Mouse (Mus musculus) MEL (cell line): ENCODE results near the gene Dgkb. TPM values are rescaled to one million over a fixed set of nuclear protein-coding genes. Genes with fewer than 3 reads are reported as not detected.

Experiments
- DNase-seq: peaks from one replicate; pipeline ENCODE4 v3.0.0; 2011; ENCODE audit warnings: low read depth, low spot score
- H3K27ac ChIP-seq: 2 replicates; pipeline ENCODE4 v1.5.1; 2012; ENCODE audit warnings: low read depth, mild to moderate bottlenecking, control low read depth, low read length, moderate library complexity; ENCODE audit not compliant: control insufficient read depth
- H3K27me3 ChIP-seq, 2 experiments: fragments of 150-350 bp in 1 of 2; sonication (generic) in 1 of 2; 2 replicates each; pipeline ENCODE4 v1.6.1; 2012; ENCODE audit warnings: low read length in 2 of 2, mild to moderate bottlenecking in 2 of 2, improper control_type of control experiment in 1 of 2, moderate library complexity in 1 of 2; ENCODE audit not compliant: insufficient read depth in 2 of 2, control insufficient read depth in 1 of 2
- H3K36me3 ChIP-seq, 2 experiments: 2 replicates each; pipeline ENCODE4 v1.6.1; 2012 to 2014; ENCODE audit warnings: low read length in 2 of 2, improper control_type of control experiment in 1 of 2, inconsistent platforms in 1 of 2, mild to moderate bottlenecking in 1 of 2; ENCODE audit not compliant: insufficient read depth in 2 of 2, control insufficient read depth in 1 of 2
- H3K4me1 ChIP-seq, 2 experiments: fragments of 150-350 bp in 1 of 2; sonication (generic) in 1 of 2; 2 replicates each; pipeline ENCODE4 v1.6.1; 2012; ENCODE audit warnings: low read length in 2 of 2, improper control_type of control experiment in 1 of 2, mild to moderate bottlenecking in 1 of 2; ENCODE audit not compliant: insufficient read depth in 2 of 2, control insufficient read depth in 1 of 2
- H3K4me3 ChIP-seq, 2 experiments: fragments of 150-350 bp in 1 of 2; sonication (generic) in 1 of 2; 2 replicates each; pipeline ENCODE4 v1.5.1; 2012; ENCODE audit warnings: low read depth in 2 of 2, low read length in 2 of 2, mild to moderate bottlenecking in 2 of 2, moderate library complexity in 2 of 2, control low read depth in 1 of 2, improper control_type of control experiment in 1 of 2; ENCODE audit not compliant: control insufficient read depth in 1 of 2, insufficient read depth in 1 of 2
- H3K79me2 ChIP-seq: 2 replicates; pipeline ENCODE4 v1.6.1; 2012; ENCODE audit warnings: mild to moderate bottlenecking, low read length, moderate library complexity; ENCODE audit not compliant: control insufficient read depth, poor library complexity, insufficient read depth
- H3K9ac ChIP-seq: 2 replicates; pipeline ENCODE4 v1.6.1; 2012; ENCODE audit warnings: low read depth, mild to moderate bottlenecking, control low read depth, low read length, moderate library complexity; ENCODE audit not compliant: control insufficient read depth, poor library complexity, severe bottlenecking
- H3K9me3 ChIP-seq: fragments of 150-350 bp; sonication (generic); replicated peaks from 2 replicates; pipeline ENCODE4 v1.6.1; 2012; ENCODE audit warnings: mild to moderate bottlenecking, low read length, improper control_type of control experiment, moderate library complexity; ENCODE audit not compliant: insufficient read depth
- E2F4 ChIP-seq: IDR thresholded peaks from 2 replicates; pipeline ENCODE4 v1.6.1; 2011; ENCODE audit warnings: low read depth, low read length, improper control_type of control experiment, borderline replicate concordance
- ELF1 ChIP-seq: IDR thresholded peaks from 2 replicates; pipeline ENCODE4 v1.6.1; 2014; ENCODE audit warnings: low read depth, mild to moderate bottlenecking, inconsistent platforms, low read length, improper control_type of control experiment, moderate library complexity
- MAFK ChIP-seq: IDR thresholded peaks from 2 replicates; pipeline ENCODE4 v1.6.1; 2011; ENCODE audit warnings: low read depth, mild to moderate bottlenecking, low read length, improper control_type of control experiment, borderline replicate concordance
- MAX ChIP-seq: IDR thresholded peaks from 2 replicates; pipeline ENCODE4 v1.6.1; 2011; ENCODE audit warnings: low read length, improper control_type of control experiment
- MYC ChIP-seq: IDR thresholded peaks from 2 replicates; pipeline ENCODE4 v1.6.1; 2011; ENCODE audit warnings: low read depth, mild to moderate bottlenecking, low read length, improper control_type of control experiment, moderate library complexity
- POLR2AphosphoS2 ChIP-seq: IDR thresholded peaks from 2 replicates; pipeline ENCODE4 v1.6.1; 2011; ENCODE audit warnings: low read length, improper control_type of control experiment
- POLR2AphosphoS5 ChIP-seq: IDR thresholded peaks from 2 replicates; pipeline ENCODE4 v1.6.1; 2012; ENCODE audit warnings: low read depth, borderline replicate concordance, mild to moderate bottlenecking, inconsistent platforms, low read length, moderate library complexity, mixed read lengths
- RAD21 ChIP-seq: IDR thresholded peaks from 2 replicates; pipeline ENCODE4 v1.6.1; 2011; ENCODE audit warnings: mild to moderate bottlenecking, low read depth, low read length, improper control_type of control experiment
- UBTF ChIP-seq: IDR thresholded peaks from 2 replicates; pipeline ENCODE4 v1.6.1; 2012; ENCODE audit warnings: low read depth, mild to moderate bottlenecking, inconsistent platforms, low read length, improper control_type of control experiment, moderate library complexity, borderline replicate concordance; ENCODE audit not compliant: insufficient read depth
- USF2 ChIP-seq, 2 experiments: IDR thresholded peaks; 2 replicates each; pipeline ENCODE4 v1.6.1; 2011 to 2012; ENCODE audit warnings: improper control_type of control experiment in 2 of 2, low read length in 2 of 2, borderline replicate concordance in 1 of 2, inconsistent platforms in 1 of 2, low read depth in 1 of 2, mild to moderate bottlenecking in 1 of 2; ENCODE audit not compliant: insufficient read depth in 1 of 2
- ZMIZ1 ChIP-seq: IDR thresholded peaks from 2 replicates; pipeline ENCODE4 v1.6.1; 2012; ENCODE audit warnings: low read depth, mild to moderate bottlenecking, inconsistent platforms, low read length, improper control_type of control experiment, moderate library complexity
- polyA plus RNA-seq, 2 experiments: library from polyadenylated mRNA; stranded (reverse) in 1 of 2; unstranded in 1 of 2; fragments of >175 nt in 1 of 2; fragments of >200 nt in 1 of 2; gene quantifications; 2 replicates each; pipeline versions ENCODE4 v1.2.1 to v1.2.4; 2012; ENCODE audit warnings: low replicate concordance in 2 of 2, low read depth in 1 of 2; ENCODE audit not compliant: insufficient read length in 2 of 2, insufficient read depth in 1 of 2, missing spikeins in 1 of 2
- total RNA-seq: library from RNA; depleted of rRNA; stranded (reverse); fragments of 300-350 nt; gene quantifications from 2 replicates; pipeline ENCODE4 v1.2.3, GENCODE M21; 2012

The Dgkb gene
- total and polyA plus RNA-seq, 3 experiments: not detected

DNA sequence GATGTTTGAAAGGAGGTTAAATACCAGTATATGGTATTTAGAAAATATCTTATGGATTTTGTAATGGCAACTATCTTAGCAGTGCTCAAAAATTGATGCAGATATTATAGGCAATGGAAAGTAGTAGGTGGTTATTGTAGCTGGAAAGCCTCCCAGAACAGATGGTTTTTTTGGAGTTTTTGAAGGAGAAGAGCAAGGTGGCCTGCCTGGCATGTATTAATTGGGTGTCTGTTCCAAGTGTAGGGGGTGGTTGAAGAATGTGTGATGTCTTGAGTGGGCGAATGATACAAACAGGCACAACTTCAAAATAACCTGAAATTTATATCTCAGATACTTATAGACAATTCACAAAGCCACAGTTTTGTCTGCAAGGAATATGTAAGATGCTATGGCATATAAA is 538.9 kb downstream of the Dgkb start:
- H3K27ac ChIP-seq: no peak overlapping the region
- no peaks in the 10 kb centered on the region for H3K4me1 ChIP-seq
- no peaks in the 10 kb centered on the region for H3K27me3 ChIP-seq
- H3K36me3 ChIP-seq: no peaks in the 10 kb centered on the region
- DNase-seq: no peak
- no peak overlapping the region for H3K4me3 ChIP-seq
- no peak overlapping the region for H3K9ac ChIP-seq
- no peaks in the 10 kb centered on the region for H3K79me2 ChIP-seq
- H3K9me3 ChIP-seq: no peaks in the 10 kb centered on the region
- TF ChIP-seq POLR2AphosphoS2 (no peak), POLR2AphosphoS5 (no peak), UBTF (no peak)
- TF ChIP-seq, all 39 proteins: peak for 0

DNA sequence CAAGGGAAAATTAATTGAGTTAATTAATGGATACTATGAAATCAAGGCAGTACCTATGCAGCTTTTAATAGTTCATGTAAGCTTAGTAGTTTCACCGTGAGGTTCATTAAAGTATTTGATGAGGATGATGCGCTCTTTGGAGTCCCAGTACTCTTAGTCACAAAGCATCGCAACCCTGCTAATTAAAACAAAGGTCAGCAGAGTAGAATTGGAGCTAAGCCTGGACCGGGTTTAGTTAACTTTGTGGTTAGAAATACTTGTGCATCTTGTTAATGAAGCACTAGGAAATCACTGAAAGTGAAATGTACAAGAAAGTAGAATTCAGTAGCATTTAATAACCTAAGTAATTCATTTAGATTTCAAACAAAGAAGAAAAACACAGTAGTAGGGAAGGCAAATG is 544.0 kb downstream of the Dgkb start:
- no peaks in the 10 kb centered on the region for H3K79me2 ChIP-seq
- no peak for DNase-seq
- no peak overlapping the region for H3K4me3 ChIP-seq
- no peak overlapping the region for H3K9ac ChIP-seq
- no peaks in the 10 kb centered on the region for H3K27me3 ChIP-seq
- H3K36me3 ChIP-seq: no peaks in the 10 kb centered on the region
- no peak overlapping the region for H3K27ac ChIP-seq
- no peaks in the 10 kb centered on the region for H3K9me3 ChIP-seq
- no peaks in the 10 kb centered on the region for H3K4me1 ChIP-seq
- TF ChIP-seq E2F4: no peak
- TF ChIP-seq RAD21: no peak
- TF ChIP-seq MAFK: no peak
- no peak for TF ChIP-seq USF2 (IDR thresholded peaks at IDR 0.05; ENCODE audit: borderline replicate concordance in 1 of 2, insufficient read depth in 1 of 2, low read depth in 1 of 2, low read length in 2 of 2)
- TF ChIP-seq MAX: no peak
- TF ChIP-seq, all 39 proteins: peak for 0

- Histone ChIP-seq H3K4me3 (no peak overlapping the region), H3K27me3 (no peaks in the 10 kb centered on the region), H3K9ac (no peak overlapping the region), H3K9me3 (no peaks in the 10 kb centered on the region), H3K27ac (no peak overlapping the region), H3K36me3 (no peaks in the 10 kb centered on the region), H3K79me2 (no peaks in the 10 kb centered on the region), H3K4me1 (no peaks in the 10 kb centered on the region)
- no peak for TF ChIP-seq ELF1
- TF ChIP-seq MYC: no peak
- no peak for TF ChIP-seq ZMIZ1
- no peak for DNase-seq
Measured at GRCm38 (mm10) chr12:38371597-38371996, 554.1 kb downstream of the Dgkb start.
